Mouse (Mus musculus) urinary bladder, adult 18-20 months (tissue): ENCODE measurements around the gene Ccnb1ip1.

Experiments used
- DNase-seq, 2 experiments: peaks; one replicate each; pipeline ENCODE4 v3.0.0; 2022; ENCODE audit warnings: low spot score in 2 of 2, mixed read lengths in 2 of 2

The Ccnb1ip1 gene

GRCm38 (mm10) chr14:50784391-50785250, 22.9 kb downstream of the Ccnb1ip1 start:
- DNase-seq, result no peak

GRCm38 (mm10) chr14:50782166-50782565, 25.4 kb downstream of the Ccnb1ip1 start:
- no peak for DNase-seq

- no peak for DNase-seq
These were observed 36.2 kb downstream of the Ccnb1ip1 start for GRCm38 (mm10) chr14:50771342-50771741.

GRCm38 (mm10) chr14:50765736-50766135, 41.8 kb downstream of the Ccnb1ip1 start:
- DNase-seq, result no peak

- DNase-seq, result no peak
These were observed 49.0 kb downstream of the Ccnb1ip1 start for GRCm38 (mm10) chr14:50758416-50759085.

- DNase-seq, result no peak
These were observed 62.5 kb downstream of the Ccnb1ip1 start, which contains the start of gene Olfr749 for GRCm38 (mm10) chr14:50744994-50745393. TSS of gene Olfr749 (minus strand) at chr14:50745094.

GRCm38 (mm10) chr14:50741584-50741983, 65.9 kb downstream of the Ccnb1ip1 start:
- no peak for DNase-seq

- no peak for DNase-seq
These were observed 67.2 kb downstream of the Ccnb1ip1 start for GRCm38 (mm10) chr14:50740334-50740733.
